Mouse (Mus musculus): ENCODE data around the gene Acta1. TPM values are rescaled to one million over a fixed set of nuclear protein-coding genes. Genes with fewer than 3 reads are reported as not detected.

Acta1 gene
- polyA plus RNA-seq, 1 experiment from 2014 or later, result 166 TPM

- Histone ChIP-seq H3K4me2 (replicated peaks; ENCODE audit: low read depth, low read length) (no peak overlapping the region), H3K4me1 (ENCODE audit: insufficient read depth, low read length) (no peaks in the 10 kb centered on the region), H3K4me3 (ENCODE audit: low read length) (no peak overlapping the region), H3K36me3 (ENCODE audit: insufficient read depth, low read length) (no peaks in the 10 kb centered on the region), H3K9ac (replicated peaks; ENCODE audit: low read length) (no peak overlapping the region), H3K9me3 (ENCODE audit: low read length) (no peaks in the 10 kb centered on the region), H3K27me3 (ENCODE audit: insufficient read depth, low read length) (no peaks in the 10 kb centered on the region), H3K27ac (ENCODE audit: low read length) (no peak overlapping the region)
- no peak for ATAC-seq (ENCODE audit: low FRiP score, low TSS enrichment)
- WGBS, result 74% methylated on average over 9 of the region's 9 CpGs
Observed at GRCm38 (mm10) chr8:123872048-123872447, 22.5 kb downstream of the Acta1 start.

- H3K4me1 ChIP-seq (ENCODE audit: insufficient read depth, low read length), result no peaks in the 10 kb centered on the region
- no peak overlapping the region for H3K27ac ChIP-seq (ENCODE audit: low read length)
- H3K9ac ChIP-seq (replicated peaks; ENCODE audit: low read length), result no peak overlapping the region
- no peak overlapping the region for H3K4me3 ChIP-seq (ENCODE audit: low read length)
- H3K9me3 ChIP-seq (ENCODE audit: low read length), result no peaks in the 10 kb centered on the region
- H3K4me2 ChIP-seq (replicated peaks; ENCODE audit: low read depth, low read length), result no peak overlapping the region
- H3K36me3 ChIP-seq (ENCODE audit: insufficient read depth, low read length), result no peaks in the 10 kb centered on the region
- peaks cover 9% of the 10 kb centered on the region for H3K27me3 ChIP-seq (ENCODE audit: insufficient read depth, low read length)
- no peak for ATAC-seq (ENCODE audit: low FRiP score, low TSS enrichment)
- WGBS, result 34% methylated on average over 5 of the region's 5 CpGs
Observed at GRCm38 (mm10) chr8:123866971-123867370, 27.6 kb downstream of the Acta1 start.

DNA sequence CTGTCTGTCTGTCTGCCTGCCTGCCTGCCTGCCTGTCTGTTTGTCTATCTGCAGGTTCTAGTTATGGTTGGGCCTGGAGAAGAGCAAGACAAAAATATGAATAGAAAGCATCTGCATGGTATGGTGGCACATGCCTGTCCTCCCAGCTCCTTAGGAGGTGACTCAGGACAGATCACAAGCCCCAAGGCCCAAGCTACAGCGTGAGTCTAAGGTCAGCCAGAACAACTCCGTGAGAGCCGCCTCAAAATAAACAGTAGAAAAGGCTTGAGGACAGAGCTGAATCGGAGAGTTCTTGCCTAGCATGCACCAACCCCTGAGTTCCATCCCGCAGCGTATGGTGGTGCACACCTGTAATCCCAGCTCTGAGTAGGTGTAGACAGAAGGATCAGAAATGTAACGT is 28.8 kb downstream of the Acta1 start:
- Histone ChIP-seq H3K27me3 (ENCODE audit: insufficient read depth, low read length) (peaks cover 10% of the 10 kb centered on the region), H3K36me3 (ENCODE audit: insufficient read depth, low read length) (no peaks in the 10 kb centered on the region), H3K9me3 (ENCODE audit: low read length) (no peaks in the 10 kb centered on the region), H3K4me3 (ENCODE audit: low read length) (no peak overlapping the region), H3K4me1 (ENCODE audit: insufficient read depth, low read length) (no peaks in the 10 kb centered on the region), H3K9ac (replicated peaks; ENCODE audit: low read length) (no peak overlapping the region), H3K27ac (ENCODE audit: low read length) (no peak overlapping the region), H3K4me2 (replicated peaks; ENCODE audit: low read depth, low read length) (no peak overlapping the region)
- 75% methylated on average over 7 of the region's 7 CpGs for WGBS
- ATAC-seq (ENCODE audit: low FRiP score, low TSS enrichment), result no peak

- Histone ChIP-seq H3K36me3 (ENCODE audit: insufficient read depth, low read length) (no peaks in the 10 kb centered on the region), H3K4me2 (replicated peaks; ENCODE audit: low read depth, low read length) (peak overlapping the region; percentile 91; the same call in 1 of the 2 replicates), H3K4me1 (ENCODE audit: insufficient read depth, low read length) (peaks cover 9% of the 10 kb centered on the region), H3K27me3 (ENCODE audit: insufficient read depth, low read length) (peaks cover 17% of the 10 kb centered on the region), H3K9me3 (ENCODE audit: low read length) (no peaks in the 10 kb centered on the region), H3K9ac (replicated peaks; ENCODE audit: low read length) (no peak overlapping the region), H3K27ac (ENCODE audit: low read length) (no peak overlapping the region), H3K4me3 (ENCODE audit: low read length) (no peak overlapping the region)
- 73% methylated on average over 4 of the region's 4 CpGs for WGBS
- no peak for ATAC-seq (ENCODE audit: low FRiP score, low TSS enrichment)
Observed at GRCm38 (mm10) chr8:123860386-123860785, 34.2 kb downstream of the Acta1 start.

DNA sequence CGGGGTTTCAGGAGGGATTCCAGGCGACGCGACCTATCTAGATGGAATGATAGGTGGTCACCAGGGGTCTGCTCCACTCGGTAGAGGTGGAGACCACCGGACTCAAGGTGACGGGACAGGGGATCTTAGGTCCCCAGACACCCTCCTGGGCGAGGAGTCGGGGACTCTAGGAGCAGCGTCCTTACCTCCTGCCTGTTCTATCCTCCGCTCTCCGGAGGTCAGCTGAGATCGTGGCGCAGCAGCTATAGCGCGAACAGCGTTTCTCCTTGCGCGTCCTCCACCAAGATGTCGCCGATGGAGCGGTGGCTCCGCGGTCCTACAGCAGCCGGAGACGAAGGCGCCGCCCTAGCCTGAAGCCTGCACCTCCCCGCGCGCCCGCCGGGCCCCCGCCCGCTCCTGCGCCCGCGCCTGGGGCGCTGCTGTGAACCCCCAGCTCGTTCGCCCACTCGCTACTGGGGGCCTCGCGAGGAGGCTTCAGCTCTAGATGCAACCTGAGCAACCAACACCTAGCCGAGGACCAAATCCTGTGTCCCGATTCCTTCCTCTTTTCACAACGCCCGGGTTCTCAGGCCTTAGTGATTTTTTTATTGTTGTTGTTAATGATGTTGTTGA is 34.8 kb downstream of the Acta1 start, which contains the start of gene Ccsap:
TSS of gene Ccsap (minus strand) at position 562 of the 612 bp plus-strand sequence.
- peaks cover 9% of the 10 kb centered on the region for H3K4me1 ChIP-seq (ENCODE audit: insufficient read depth, low read length)
- H3K4me2 ChIP-seq (replicated peaks; ENCODE audit: low read depth, low read length), result peak within 1 kb of the TSS; percentile 91
- H3K4me3 ChIP-seq (ENCODE audit: low read length), result peak within 1 kb of the TSS; percentile 82
- peak within 1 kb of the TSS; percentile 75 for H3K9ac ChIP-seq (replicated peaks; ENCODE audit: low read length)
- H3K27me3 ChIP-seq (ENCODE audit: insufficient read depth, low read length), result peaks cover 17% of the 10 kb centered on the region
- no peak within 1 kb of the TSS for H3K27ac ChIP-seq (ENCODE audit: low read length)
- WGBS, result 1% methylated on average over 48 of the region's 48 CpGs
- H3K36me3 ChIP-seq (ENCODE audit: insufficient read depth, low read length), result no peaks in the 10 kb centered on the region
- ATAC-seq (ENCODE audit: low FRiP score, low TSS enrichment), result peak; percentile 69
- no peaks in the 10 kb centered on the region for H3K9me3 ChIP-seq (ENCODE audit: low read length)

DNA sequence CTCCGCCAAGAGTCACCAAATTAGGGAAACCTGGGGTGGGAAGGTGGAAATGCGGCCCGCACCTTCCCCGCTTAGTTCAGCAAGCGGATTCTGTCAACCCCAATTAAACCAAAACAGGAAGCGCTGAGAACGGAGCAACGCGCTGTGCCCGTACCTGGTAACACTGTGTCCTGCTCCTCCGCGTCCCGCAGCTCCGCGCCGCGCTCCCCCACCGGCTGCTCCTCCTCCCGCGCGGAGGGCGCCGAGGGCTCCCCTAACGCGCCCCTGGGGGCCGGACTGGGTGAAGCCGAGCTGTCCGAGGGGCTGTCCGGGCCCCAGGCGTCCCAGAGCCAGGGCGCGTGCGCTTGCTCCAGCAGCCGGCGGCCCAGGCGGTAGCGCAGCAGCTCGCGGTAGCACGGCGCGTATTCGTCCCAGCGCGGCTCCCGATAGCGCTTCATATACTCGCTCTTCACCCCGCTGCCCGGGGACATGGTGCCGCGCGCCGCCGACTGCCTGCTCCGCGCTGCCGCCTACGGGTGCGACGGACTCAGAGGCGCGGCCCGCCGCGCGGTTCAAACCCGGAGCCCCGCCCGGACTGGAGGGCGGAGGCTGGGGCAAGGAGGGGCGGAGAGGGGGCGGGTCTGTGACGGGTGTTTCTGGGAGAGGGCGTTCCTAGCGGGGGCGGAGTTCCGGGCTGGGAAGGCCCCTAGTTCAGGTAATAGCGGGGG is 35.5 kb downstream of the Acta1 start:
- H3K36me3 ChIP-seq (ENCODE audit: insufficient read depth, low read length), result no peaks in the 10 kb centered on the region
- peak overlapping the region; percentile 91 for H3K4me2 ChIP-seq (replicated peaks; ENCODE audit: low read depth, low read length)
- peaks cover 9% of the 10 kb centered on the region for H3K4me1 ChIP-seq (ENCODE audit: insufficient read depth, low read length)
- H3K9ac ChIP-seq (replicated peaks; ENCODE audit: low read length), result peak overlapping the region; percentile 75
- peaks cover 17% of the 10 kb centered on the region for H3K27me3 ChIP-seq (ENCODE audit: insufficient read depth, low read length)
- 0% methylated on average over 77 of the region's 79 CpGs for WGBS
- no peaks in the 10 kb centered on the region for H3K9me3 ChIP-seq (ENCODE audit: low read length)
- peak; percentile 98 for ATAC-seq (ENCODE audit: low FRiP score, low TSS enrichment)
- H3K27ac ChIP-seq (ENCODE audit: low read length), result no peak overlapping the region
- H3K4me3 ChIP-seq (ENCODE audit: low read length), result peak overlapping the region; percentile 82

GRCm38 (mm10) chr8:123858574-123858940 is 36.0 kb downstream of the Acta1 start:
- peak overlapping the region; percentile 91 for H3K4me2 ChIP-seq (replicated peaks; ENCODE audit: low read depth, low read length)
- peak overlapping the region; percentile 82 for H3K4me3 ChIP-seq (ENCODE audit: low read length)
- peaks cover 17% of the 10 kb centered on the region for H3K27me3 ChIP-seq (ENCODE audit: insufficient read depth, low read length)
- 1% methylated on average over 17 of the region's 17 CpGs for WGBS
- H3K4me1 ChIP-seq (ENCODE audit: insufficient read depth, low read length), result peaks cover 9% of the 10 kb centered on the region
- no peak overlapping the region for H3K27ac ChIP-seq (ENCODE audit: low read length)
- peak overlapping the region; percentile 75 for H3K9ac ChIP-seq (replicated peaks; ENCODE audit: low read length)
- H3K36me3 ChIP-seq (ENCODE audit: insufficient read depth, low read length), result no peaks in the 10 kb centered on the region
- no peaks in the 10 kb centered on the region for H3K9me3 ChIP-seq (ENCODE audit: low read length)
- ATAC-seq (ENCODE audit: low FRiP score, low TSS enrichment), result 0 out of 2 replicates have a peak, but pooled peaks have one; percentile 10

DNA sequence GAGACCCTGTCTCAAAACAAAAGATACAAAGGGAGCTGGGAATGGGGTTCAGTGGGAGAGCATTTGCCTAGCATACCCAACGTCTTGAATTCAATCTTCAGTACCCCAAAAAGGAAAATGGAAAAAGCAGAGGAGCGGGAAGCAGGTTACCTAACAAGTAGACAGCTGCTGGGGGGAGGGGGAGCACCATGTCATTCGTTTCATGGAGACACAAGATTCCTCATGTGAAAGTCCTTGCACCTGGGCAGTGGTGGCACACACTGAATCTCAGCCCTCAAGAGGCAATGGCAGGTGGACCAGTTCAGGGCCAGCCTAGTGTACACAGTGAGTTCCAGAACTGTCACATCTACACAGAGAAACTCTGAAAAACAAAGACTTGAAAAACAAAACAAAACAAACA is 37.2 kb downstream of the Acta1 start:
- no peak overlapping the region for H3K9ac ChIP-seq (replicated peaks; ENCODE audit: low read length)
- no peaks in the 10 kb centered on the region for H3K9me3 ChIP-seq (ENCODE audit: low read length)
- H3K4me3 ChIP-seq (ENCODE audit: low read length), result no peak overlapping the region
- no peaks in the 10 kb centered on the region for H3K36me3 ChIP-seq (ENCODE audit: insufficient read depth, low read length)
- ATAC-seq (ENCODE audit: low FRiP score, low TSS enrichment), result no peak
- 70% methylated on average over 3 of the region's 3 CpGs for WGBS
- peaks cover 9% of the 10 kb centered on the region for H3K27me3 ChIP-seq (ENCODE audit: insufficient read depth, low read length)
- peaks cover 9% of the 10 kb centered on the region for H3K4me1 ChIP-seq (ENCODE audit: insufficient read depth, low read length)
- no peak overlapping the region for H3K27ac ChIP-seq (ENCODE audit: low read length)
- no peak overlapping the region for H3K4me2 ChIP-seq (replicated peaks; ENCODE audit: low read depth, low read length)

DNA sequence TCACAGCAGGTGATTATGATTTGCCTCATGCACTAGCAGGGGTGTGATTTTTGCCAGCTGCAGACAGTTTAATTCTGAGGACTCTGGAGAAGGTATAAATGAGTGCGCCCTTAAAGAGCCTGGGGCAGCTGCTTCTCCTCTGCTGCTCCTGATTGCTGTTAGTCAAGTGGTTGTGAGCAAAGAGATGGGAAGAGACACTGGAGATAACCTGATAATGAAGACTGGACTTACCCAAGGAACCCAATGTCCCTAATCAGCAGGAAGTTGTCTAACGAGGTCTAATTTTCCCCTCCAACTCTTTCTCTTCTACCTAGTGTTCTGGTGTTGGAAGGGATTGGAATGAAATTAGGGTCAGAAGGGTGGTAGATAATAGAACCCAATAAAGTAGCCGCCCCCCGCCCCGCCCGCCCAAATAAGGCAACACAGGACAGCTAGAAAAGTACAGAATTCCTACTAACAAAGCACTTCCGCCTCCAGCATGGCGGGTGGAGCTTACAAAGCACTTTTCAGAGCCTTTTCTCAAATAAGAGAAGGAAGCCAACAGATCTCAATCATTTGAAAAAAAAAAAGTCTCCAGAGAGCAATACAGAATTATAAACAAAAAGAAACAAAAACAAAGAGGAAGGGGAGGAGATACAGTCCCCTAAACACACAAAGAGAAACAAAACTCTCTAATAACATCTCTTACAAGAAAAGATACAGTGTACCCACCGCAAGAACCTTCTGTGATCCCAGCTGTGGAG is 39.6 kb downstream of the Acta1 start:
- H3K36me3 ChIP-seq (ENCODE audit: insufficient read depth, low read length), result no peaks in the 10 kb centered on the region
- H3K27ac ChIP-seq (ENCODE audit: low read length), result no peak overlapping the region
- no peak overlapping the region for H3K9ac ChIP-seq (replicated peaks; ENCODE audit: low read length)
- no peaks in the 10 kb centered on the region for H3K27me3 ChIP-seq (ENCODE audit: insufficient read depth, low read length)
- peaks cover 9% of the 10 kb centered on the region for H3K4me1 ChIP-seq (ENCODE audit: insufficient read depth, low read length)
- H3K4me3 ChIP-seq (ENCODE audit: low read length), result no peak overlapping the region
- H3K9me3 ChIP-seq (ENCODE audit: low read length), result no peaks in the 10 kb centered on the region
- ATAC-seq (ENCODE audit: low FRiP score, low TSS enrichment), result no peak
- no peak overlapping the region for H3K4me2 ChIP-seq (replicated peaks; ENCODE audit: low read depth, low read length)
- WGBS, result 86% methylated on average over 9 of the region's 9 CpGs

GRCm38 (mm10) chr8:123854252-123854651 is 40.3 kb downstream of the Acta1 start:
- ATAC-seq (ENCODE audit: low FRiP score, low TSS enrichment), result no peak
- Histone ChIP-seq H3K4me1 (ENCODE audit: insufficient read depth, low read length) (peaks cover 9% of the 10 kb centered on the region), H3K9ac (replicated peaks; ENCODE audit: low read length) (no peak overlapping the region), H3K4me3 (ENCODE audit: low read length) (no peak overlapping the region), H3K36me3 (ENCODE audit: insufficient read depth, low read length) (no peaks in the 10 kb centered on the region), H3K27ac (ENCODE audit: low read length) (no peak overlapping the region), H3K27me3 (ENCODE audit: insufficient read depth, low read length) (no peaks in the 10 kb centered on the region), H3K9me3 (ENCODE audit: low read length) (no peaks in the 10 kb centered on the region), H3K4me2 (replicated peaks; ENCODE audit: low read depth, low read length) (no peak overlapping the region)
- 84% methylated on average over 1 of the region's 1 CpGs for WGBS
